Mouse (Mus musculus) stomach, embryonic 14.5 days (tissue): ENCODE data around the gene Rabgap1l. TPM values are rescaled to one million over a fixed set of nuclear protein-coding genes. Genes with fewer than 3 reads are reported as not detected.

Source experiments
- ATAC-seq: fragments of 200-750 bp; cut with Nextera tagmentation; 2 replicates; pipeline ENCODE4 v1.8.0; 2017; ENCODE audit warnings: low read depth, moderate TSS enrichment; ENCODE audit not compliant: insufficient number of reproducible peaks, insufficient read depth, low FRiP score
- H3K27ac ChIP-seq: fragments of 300-500 bp; sonication (generic); 2 replicates; pipeline ENCODE4 v1.5.1; 2014; ENCODE audit warnings: mild to moderate bottlenecking, low read length, moderate library complexity, mixed read lengths
- H3K27me3 ChIP-seq: fragments of 300-500 bp; sonication (generic); 2 replicates; pipeline ENCODE4 v1.6.1; 2014; ENCODE audit warnings: low read length, control low read depth, mixed read lengths; ENCODE audit not compliant: control insufficient read depth, insufficient read depth
- H3K36me3 ChIP-seq: fragments of 300-500 bp; sonication (generic); 2 replicates; pipeline ENCODE4 v1.6.1; 2014; ENCODE audit warnings: mild to moderate bottlenecking, control low read depth, low read length, moderate library complexity, mixed read lengths; ENCODE audit not compliant: control insufficient read depth, insufficient read depth
- H3K4me1 ChIP-seq: fragments of 300-500 bp; sonication (generic); 2 replicates; pipeline ENCODE4 v1.6.1; 2014; ENCODE audit warnings: low read length, control low read depth, mixed read lengths; ENCODE audit not compliant: control insufficient read depth, insufficient read depth
- H3K4me2 ChIP-seq: fragments of 300-500 bp; sonication (generic); replicated peaks from 2 replicates; pipeline ENCODE4 v1.6.1; 2014; ENCODE audit warnings: low read depth, low read length, control low read depth
- H3K4me3 ChIP-seq: fragments of 300-500 bp; sonication (generic); 2 replicates; pipeline ENCODE4 v1.5.1; 2014; ENCODE audit warnings: low read depth, low read length, control low read depth
- H3K9ac ChIP-seq: fragments of 300-500 bp; sonication (generic); replicated peaks from 2 replicates; pipeline ENCODE4 v1.6.1; 2014; ENCODE audit warnings: low read depth, mild to moderate bottlenecking, control low read depth, low read length, moderate library complexity, mixed read lengths
- H3K9me3 ChIP-seq: fragments of 300-500 bp; sonication (generic); 2 replicates; pipeline ENCODE4 v1.6.1; 2016; ENCODE audit warnings: low read depth, low read length, control low read depth; ENCODE audit not compliant: control insufficient read depth
- WGBS: fragments of 180-500 bp; shearing (Covaris S2); extraction: QIAGEN DNeasy Blood & Tissue Kit; methylation state at CpG from one replicate; pipeline ENCODE4 v1.1.7; 2014; 5-methylcytosine and 5-hydroxymethylcytosine counted together
- polyA plus RNA-seq: library from polyadenylated mRNA; unstranded; fragments of >200 nt; fragmentation: Nextera tagmentation; extraction: Ambion mirVana; gene quantifications from 2 replicates; pipeline ENCODE4 v1.2.1, GENCODE M21; 2014

Rabgap1l gene
- polyA plus RNA-seq, 1 experiment from 2014 or later = 26.7 TPM

GRCm38 (mm10) chr1:160212703-160213669 is 580.0 kb downstream of the Rabgap1l start, which contains the start of gene Cacybp:
Cacybp (minus strand) TSS chr1:160212875.
- Histone ChIP-seq H3K4me3 (peak within 1 kb of the TSS; percentile 61), H3K4me1 (peaks cover 9% of the 10 kb centered on the region), H3K4me2 (peak within 1 kb of the TSS; percentile 77), H3K9me3 (no peaks in the 10 kb centered on the region), H3K9ac (peak within 1 kb of the TSS; percentile 82), H3K27me3 (no peaks in the 10 kb centered on the region), H3K36me3 (no peaks in the 10 kb centered on the region; the same call in 1 of the 2 replicates), H3K27ac (peak within 1 kb of the TSS; percentile 99)
- WGBS = 1% methylated on average over 76 of the region's 76 CpGs
- ATAC-seq = peak; percentile 99

- Histone ChIP-seq H3K9ac (peak overlapping the region; percentile 82), H3K4me3 (peak overlapping the region; percentile 61), H3K4me2 (peak overlapping the region; percentile 51), H3K4me1 (peaks cover 9% of the 10 kb centered on the region), H3K36me3 (peaks cover 7% of the 10 kb centered on the region), H3K27ac (peak overlapping the region; percentile 99), H3K9me3 (no peaks in the 10 kb centered on the region), H3K27me3 (no peaks in the 10 kb centered on the region)
- ATAC-seq = peak; percentile 50
- WGBS = under 1% methylated on average over 45 of the region's 45 CpGs
Measured at GRCm38 (mm10) chr1:160212123-160212691, 580.8 kb downstream of the Rabgap1l start.

- Histone ChIP-seq H3K4me1 (peaks cover 9% of the 10 kb centered on the region), H3K4me2 (peak overlapping the region; percentile 51), H3K27ac (peak overlapping the region; percentile 99; the same call in 1 of the 2 replicates), H3K4me3 (peak overlapping the region; percentile 61), H3K27me3 (no peaks in the 10 kb centered on the region), H3K9me3 (no peaks in the 10 kb centered on the region), H3K9ac (peak overlapping the region; percentile 82), H3K36me3 (peaks cover 13% of the 10 kb centered on the region)
- whole genome bisulfite sequencing = 2% methylated on average over 8 of the region's 8 CpGs
- no peak for ATAC-seq
Measured at GRCm38 (mm10) chr1:160211597-160212122, 581.4 kb downstream of the Rabgap1l start.

DNA sequence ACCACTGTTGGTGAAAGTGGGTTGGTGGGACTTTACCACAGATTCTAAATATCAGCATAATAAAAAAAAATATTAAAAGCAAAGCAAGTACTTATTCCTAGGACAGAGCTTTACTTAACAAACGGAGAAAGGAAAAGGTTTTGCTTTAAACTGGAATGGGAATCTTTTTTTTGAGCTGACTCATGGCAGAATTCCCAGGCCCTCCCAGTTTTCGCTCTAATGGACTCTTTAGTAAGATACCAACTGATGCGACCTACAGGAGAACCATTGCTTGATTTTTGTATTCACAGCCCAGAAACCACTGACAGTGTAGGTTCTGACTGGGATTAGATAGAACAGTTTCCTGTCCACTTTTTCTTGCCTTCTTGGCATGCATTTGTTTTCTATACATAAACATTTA is 582.4 kb downstream of the Rabgap1l start:
- 58% methylated on average over 3 of the region's 3 CpGs for WGBS
- Histone ChIP-seq H3K4me2 (peak overlapping the region; percentile 51), H3K9me3 (no peaks in the 10 kb centered on the region), H3K4me1 (peaks cover 9% of the 10 kb centered on the region), H3K27ac (no peak overlapping the region), H3K9ac (no peak overlapping the region), H3K4me3 (peak overlapping the region; percentile 61; the same call in 1 of the 2 replicates), H3K27me3 (no peaks in the 10 kb centered on the region), H3K36me3 (peaks cover 24% of the 10 kb centered on the region)
- no peak for ATAC-seq

GRCm38 (mm10) chr1:160209844-160210243 is 583.2 kb downstream of the Rabgap1l start:
- no peak overlapping the region for H3K27ac ChIP-seq
- WGBS = 88% methylated on average over 2 of the region's 2 CpGs

GRCm38 (mm10) chr1:160205486-160205885 is 587.5 kb downstream of the Rabgap1l start:
- no peak overlapping the region for H3K27ac ChIP-seq
- no peaks in the 10 kb centered on the region for H3K4me1 ChIP-seq
- ATAC-seq = no peak
- no peak overlapping the region for H3K4me3 ChIP-seq
- peaks cover 62% of the 10 kb centered on the region for H3K36me3 ChIP-seq
- no peak overlapping the region for H3K9ac ChIP-seq
- no peaks in the 10 kb centered on the region for H3K27me3 ChIP-seq
- H3K9me3 ChIP-seq = no peaks in the 10 kb centered on the region
- no peak overlapping the region for H3K4me2 ChIP-seq

More at GRCm38 (mm10) chr1:160209844-160210243, 583.2 kb downstream of the Rabgap1l start:
- H3K4me3 ChIP-seq = no peak overlapping the region
- H3K36me3 ChIP-seq = peaks cover 30% of the 10 kb centered on the region
- H3K4me2 ChIP-seq = no peak overlapping the region
- H3K9me3 ChIP-seq = no peaks in the 10 kb centered on the region
- ATAC-seq = no peak
- H3K27me3 ChIP-seq = no peaks in the 10 kb centered on the region
- no peak overlapping the region for H3K9ac ChIP-seq
- H3K4me1 ChIP-seq = peaks cover 9% of the 10 kb centered on the region

- H3K27me3 ChIP-seq = no peaks in the 10 kb centered on the region
- no peak for ATAC-seq
Measured at GRCm38 (mm10) chr1:160195337-160195663, 597.7 kb downstream of the Rabgap1l start.

More at GRCm38 (mm10) chr1:160195337-160195663, 597.7 kb downstream of the Rabgap1l start:
- Histone ChIP-seq H3K4me3 (peak overlapping the region; percentile 79), H3K27ac (peak overlapping the region; percentile 72; the same call in 1 of the 2 replicates), H3K36me3 (peaks cover 12% of the 10 kb centered on the region; the same call in 1 of the 2 replicates), H3K4me2 (peak overlapping the region; percentile 59), H3K4me1 (no peaks in the 10 kb centered on the region), H3K9me3 (no peaks in the 10 kb centered on the region), H3K9ac (peak overlapping the region; percentile 75)
- under 1% methylated on average over 13 of the region's 13 CpGs for WGBS
